In genomic region chr2:104084027-104084426, GRCm38 (mm10) we compare ENCODE assay signal across 19 mouse cellular contexts. TPM values are rescaled to one million over a fixed set of nuclear protein-coding genes. Genes with fewer than 3 reads are reported as not detected.
"Had no signal": no experiment of that assay in that cellular context is flagged by ENCODE, and none has a peak within 500 bp of the region (broad histone marks: within the 10 kb centered on the region; RNA-seq: fewer than 3 reads in every experiment).

No protein-coding gene starts in this region.

RNA-seq across cellular contexts. Expression of gene Cd59b, which starts 14.4 kb away (rescaled TPM):
- polyA plus RNA-seq: inflammation-experienced regulatory T-cells, adult 6 months had no signal

RNA-seq across cellular contexts. Expression of gene Gm10799, which starts 15.7 kb away (rescaled TPM):
- polyA plus RNA-seq: forebrain, postnatal 0 days; gonadal fat pad, adult 2 months; heart, embryonic 10.5 days; heart, embryonic 12.5 days; heart, embryonic 14.5 days; heart, embryonic 16.5 days; hindbrain, embryonic 10.5 days; hindbrain, embryonic 12.5 days; hindbrain, embryonic 14.5 days; hindbrain, embryonic 16.5 days; inflammation-experienced regulatory T-cells, adult 6 months; intestine, embryonic 15.5 days; kidney, adult 2 months; kidney, embryonic 15.5 days; kidney, postnatal 0 days; large intestine, adult 2 months; limb, embryonic 11.5 days; limb, embryonic 13.5 days; limb, embryonic 15.5 days had no signal

RNA-seq across cellular contexts. Expression of gene Gm10912, which starts 18.4 kb away (rescaled TPM):
- polyA plus RNA-seq: forebrain, postnatal 0 days; heart, embryonic 10.5 days; heart, embryonic 12.5 days; heart, embryonic 14.5 days; heart, embryonic 16.5 days; hindbrain, embryonic 10.5 days; hindbrain, embryonic 12.5 days; hindbrain, embryonic 14.5 days; hindbrain, embryonic 16.5 days; kidney, embryonic 15.5 days; kidney, postnatal 0 days; large intestine, adult 2 months; limb, embryonic 11.5 days had no signal

RNA-seq across cellular contexts. Expression of gene A930018P22Rik, which starts 38.5 kb away (rescaled TPM):
- polyA plus RNA-seq: forebrain, postnatal 0 days; heart, embryonic 14.5 days; heart, embryonic 16.5 days; hindbrain, embryonic 12.5 days; hindbrain, embryonic 14.5 days; hindbrain, embryonic 16.5 days; inflammation-experienced regulatory T-cells, adult 6 months; large intestine, adult 2 months; limb, embryonic 11.5 days; limb, embryonic 13.5 days; limb, embryonic 15.5 days had no signal
